Mouse (Mus musculus) gastrocnemius, adult 18-20 months (tissue): ENCODE results near the gene Ak1. TPM values are rescaled to one million over a fixed set of nuclear protein-coding genes. Genes with fewer than 3 reads are reported as not detected.

Experiments used
- DNase-seq: peaks from one replicate; pipeline ENCODE4 v3.0.0; 2021; ENCODE audit warnings: low spot score
- total RNA-seq, 2 experiments: library from RNA; stranded (reverse); gene quantifications; 2 replicates each; pipeline ENCODE4 v1.2.3; 2021

Ak1 gene
- total RNA-seq, 2 experiments from 2014 or later: 1,543 to 1,586 TPM

DNA sequence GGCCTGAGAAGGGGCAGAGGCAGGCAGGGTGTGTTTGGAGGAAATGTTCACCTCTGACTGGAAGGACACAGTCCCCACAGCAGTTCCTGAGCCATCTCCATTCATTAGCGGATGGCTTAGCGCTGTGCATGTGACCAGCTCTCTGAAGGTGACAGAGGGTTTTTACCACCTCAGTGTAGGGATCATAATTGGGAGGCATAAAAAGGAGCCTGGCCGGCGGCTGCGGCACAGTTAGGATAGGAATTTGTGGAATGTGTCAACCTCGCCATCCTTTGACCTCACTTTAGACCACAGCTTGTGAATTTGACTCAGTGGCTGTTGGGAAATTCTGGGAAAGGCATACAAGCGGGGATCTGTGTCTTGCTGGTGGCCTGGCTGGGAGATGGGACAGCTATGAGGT lies 32.2 kb downstream of the Ak1 start:
- DNase-seq: no peak

DNA sequence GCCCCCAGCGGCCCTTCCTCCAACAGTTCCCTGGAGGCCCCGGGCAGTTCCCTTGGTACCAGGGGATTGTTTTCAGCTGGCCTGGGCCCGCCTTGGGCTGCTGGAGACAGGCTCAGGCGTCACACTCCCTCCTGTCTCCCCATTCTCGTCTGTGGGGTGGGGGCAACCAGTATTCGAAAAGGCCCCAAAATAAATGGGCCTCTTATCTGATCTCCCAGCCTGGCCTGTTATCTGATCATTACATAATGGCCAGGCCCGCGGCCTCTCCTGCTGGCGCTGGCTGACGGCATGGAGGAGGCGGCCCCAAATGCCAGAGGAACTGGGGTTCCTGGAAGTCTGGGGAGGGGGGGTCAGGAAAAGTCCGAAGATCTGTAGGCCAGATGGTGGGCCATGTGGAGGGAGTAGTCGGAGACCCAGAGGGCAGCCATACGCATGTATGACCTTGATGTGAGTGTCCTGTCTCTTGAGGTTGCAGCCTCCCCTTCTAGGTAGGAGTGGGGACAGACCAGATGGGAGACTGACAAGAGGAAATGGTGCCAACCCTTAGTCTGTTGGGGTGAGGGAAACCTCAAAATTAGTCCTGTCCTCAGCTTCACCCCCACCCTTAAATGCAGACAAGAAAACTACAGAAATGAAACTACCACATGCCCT lies 33.3 kb downstream of the Ak1 start:
- DNase-seq: no peak

DNA sequence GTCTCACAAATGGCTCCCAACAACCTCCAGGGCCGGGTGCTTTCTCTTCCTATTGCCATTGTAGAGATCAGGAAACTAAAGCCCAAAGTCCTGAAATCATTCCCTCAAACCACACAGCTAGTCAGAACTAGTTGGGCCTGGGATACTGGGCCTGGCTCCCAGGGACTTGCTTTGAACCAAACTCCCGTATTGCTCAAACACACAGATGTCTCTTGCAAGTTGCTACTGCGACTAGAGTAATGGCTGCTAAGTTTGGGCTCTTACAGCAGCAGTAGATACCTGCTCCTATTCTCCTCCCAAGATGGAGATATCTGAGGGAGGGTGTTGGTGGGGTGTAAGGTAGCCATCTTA lies 33.8 kb downstream of the Ak1 start:
- DNase-seq: no peak

DNA sequence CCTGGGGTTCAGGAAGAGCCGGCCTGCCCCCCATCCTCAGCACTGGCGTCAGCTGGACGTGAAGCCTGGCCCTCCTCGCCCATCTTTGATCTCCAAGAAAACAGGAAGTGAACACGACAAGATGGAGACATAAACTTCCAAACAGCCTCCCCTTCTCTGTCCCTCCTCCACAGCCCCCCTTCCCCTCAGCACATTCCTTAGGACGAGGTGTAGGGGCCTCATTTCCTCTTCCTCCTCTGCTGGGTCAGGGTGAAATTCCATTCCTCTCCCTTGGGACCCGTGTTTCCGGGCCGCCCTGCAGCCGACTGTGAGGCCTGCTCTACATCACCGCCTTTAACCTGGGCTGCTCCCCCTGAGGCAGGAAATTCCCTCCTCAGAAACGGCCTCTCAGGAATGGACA lies 34.3 kb downstream of the Ak1 start:
- DNase-seq: peak; percentile 63

DNA sequence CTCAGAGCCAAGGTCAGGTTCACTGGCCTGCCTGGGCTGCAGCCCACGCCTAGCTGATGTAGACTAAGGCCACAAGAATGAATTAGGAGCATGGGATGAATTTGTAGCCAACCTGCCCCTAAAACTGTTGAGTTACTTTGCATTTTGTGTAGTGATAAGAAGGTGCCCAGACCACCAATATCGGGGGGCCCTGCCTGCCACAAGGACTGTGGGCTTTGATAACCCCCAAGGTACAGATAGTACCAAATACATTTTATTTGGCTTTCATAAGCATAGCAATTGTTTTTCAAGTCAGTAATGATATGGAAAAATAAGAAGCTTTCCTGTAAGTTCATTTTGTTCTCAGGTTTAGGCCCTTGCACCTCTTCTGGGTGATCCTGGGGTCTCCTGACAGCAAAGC lies 37.3 kb downstream of the Ak1 start:
- DNase-seq: no peak

DNA sequence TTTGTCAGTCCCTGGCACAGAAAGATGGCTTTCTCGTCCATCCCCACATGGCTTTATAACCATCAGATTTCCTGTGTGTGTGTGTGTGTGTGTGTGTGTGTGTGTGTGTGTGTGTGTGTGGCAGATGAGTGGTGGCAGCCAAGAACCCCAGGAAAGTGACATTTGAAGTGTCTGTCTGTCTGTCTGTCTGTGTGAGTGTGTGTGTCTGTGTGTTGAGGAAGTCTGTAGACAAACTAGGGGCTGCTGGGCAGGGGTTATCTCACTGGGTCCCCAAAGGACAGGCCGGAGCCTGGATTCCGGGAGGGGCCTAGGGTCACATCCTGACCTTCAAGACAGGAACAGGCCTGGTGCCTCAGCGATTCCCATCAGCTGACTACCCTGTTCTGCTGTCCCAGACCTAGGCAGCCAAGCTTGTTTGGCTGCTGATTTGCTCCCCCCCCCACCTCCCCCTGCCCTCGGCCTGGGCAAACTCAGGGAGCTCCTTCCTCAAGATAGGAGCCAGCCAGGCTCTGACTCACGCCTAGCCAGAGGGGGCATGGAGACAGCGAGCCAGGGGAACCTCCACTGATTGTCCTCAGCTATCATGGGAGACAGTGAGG lies 40.0 kb downstream of the Ak1 start:
- no peak for DNase-seq

DNA sequence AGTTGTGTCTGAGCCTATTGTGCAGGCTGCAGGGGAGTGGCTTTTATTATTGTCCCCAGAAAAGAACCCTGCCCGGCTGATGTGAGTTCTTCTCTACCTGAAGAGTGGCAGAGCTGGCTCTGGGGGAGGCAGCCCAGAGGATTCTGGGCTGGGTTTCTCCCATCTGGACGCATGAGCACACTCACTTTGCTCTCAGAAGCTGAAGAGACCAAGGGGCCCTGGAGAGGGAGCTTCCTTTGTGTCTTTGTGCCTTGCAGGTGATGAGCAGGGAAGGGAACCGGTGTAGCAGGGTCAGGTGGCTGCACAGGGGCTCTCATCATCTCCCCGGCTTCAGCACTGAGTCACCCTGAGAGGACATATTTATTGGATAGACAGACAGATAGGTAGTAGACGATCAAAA lies 40.7 kb downstream of the Ak1 start:
- no peak for DNase-seq

DNA sequence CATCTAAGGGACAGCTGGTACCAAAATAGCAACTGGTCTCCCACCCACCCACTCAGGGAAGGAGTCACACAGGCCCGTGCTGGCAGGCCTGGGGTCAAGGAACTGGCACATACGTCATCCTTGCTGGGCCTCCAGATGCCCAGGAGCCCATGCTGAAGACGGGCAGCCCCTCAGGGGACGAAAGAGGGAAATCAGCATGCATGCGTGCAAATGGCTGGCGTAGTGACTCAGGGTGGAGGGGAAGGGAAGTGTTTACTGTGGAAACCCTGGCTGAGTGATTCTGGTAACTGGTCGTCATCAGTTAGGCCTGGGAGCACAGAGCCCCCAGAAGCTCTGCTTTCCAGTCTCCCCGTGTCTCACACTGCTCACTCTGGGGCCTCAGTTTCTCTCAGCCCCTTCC lies 43.8 kb downstream of the Ak1 start:
- DNase-seq: no peak

DNA sequence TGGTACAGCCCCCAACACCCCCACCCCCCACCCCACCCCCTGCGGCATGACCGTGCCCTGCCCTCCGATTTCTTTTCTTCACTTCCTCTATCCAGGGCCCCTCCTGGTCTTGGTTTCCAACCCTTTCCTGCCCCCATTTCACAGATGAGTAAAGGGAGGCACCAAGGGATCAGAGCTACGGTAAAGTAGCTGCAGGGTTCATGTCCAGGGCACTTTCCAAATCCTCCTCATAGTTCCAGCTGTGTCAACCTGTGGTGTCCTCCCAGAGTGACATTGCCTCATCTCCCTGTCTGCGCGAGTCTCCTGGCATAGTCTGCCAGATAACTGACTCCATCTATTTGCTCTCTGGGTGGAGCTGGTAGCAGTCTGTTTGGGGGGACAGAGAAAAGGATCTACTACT lies 44.3 kb downstream of the Ak1 start:
- no peak for DNase-seq

DNA sequence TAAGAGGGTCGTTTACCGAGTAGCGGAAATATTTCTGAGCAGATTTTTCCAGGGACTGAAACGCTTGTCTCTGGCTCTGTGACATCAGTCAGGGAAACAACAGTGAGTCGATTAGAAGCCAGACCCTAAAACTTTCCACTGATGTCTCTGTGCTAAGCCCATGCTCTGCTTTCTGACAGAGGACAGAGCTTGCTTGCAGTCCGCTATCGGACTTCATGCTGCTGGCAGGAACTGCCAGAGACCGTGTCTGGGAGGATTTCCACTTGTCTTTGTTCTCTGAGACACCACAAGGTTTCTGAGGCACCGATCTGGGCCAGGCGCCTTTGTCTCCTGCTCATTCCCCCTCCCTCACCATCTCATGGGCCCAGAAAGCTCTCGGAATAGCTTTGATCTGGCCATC lies 46.2 kb downstream of the Ak1 start:
- no peak for DNase-seq

DNA sequence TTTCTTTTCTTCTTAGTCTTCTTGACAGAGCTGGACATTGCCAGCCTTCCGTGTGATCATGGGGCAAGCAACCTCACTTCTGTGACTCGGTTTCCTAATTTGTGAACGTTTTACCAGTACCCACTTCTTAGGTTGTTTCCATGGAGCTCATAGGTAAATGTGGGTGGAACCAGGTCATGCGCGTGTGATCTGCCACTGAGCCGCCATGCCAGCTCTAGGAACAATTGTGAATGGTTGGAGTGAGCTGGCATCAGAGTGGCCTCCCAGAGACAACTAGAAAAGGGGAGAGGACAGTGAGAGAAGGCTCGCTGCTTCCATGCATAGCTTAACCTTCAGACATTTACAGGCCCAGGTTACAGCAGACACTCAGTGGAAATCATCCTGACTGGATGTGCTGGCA lies 46.6 kb downstream of the Ak1 start:
- DNase-seq: no peak

DNA sequence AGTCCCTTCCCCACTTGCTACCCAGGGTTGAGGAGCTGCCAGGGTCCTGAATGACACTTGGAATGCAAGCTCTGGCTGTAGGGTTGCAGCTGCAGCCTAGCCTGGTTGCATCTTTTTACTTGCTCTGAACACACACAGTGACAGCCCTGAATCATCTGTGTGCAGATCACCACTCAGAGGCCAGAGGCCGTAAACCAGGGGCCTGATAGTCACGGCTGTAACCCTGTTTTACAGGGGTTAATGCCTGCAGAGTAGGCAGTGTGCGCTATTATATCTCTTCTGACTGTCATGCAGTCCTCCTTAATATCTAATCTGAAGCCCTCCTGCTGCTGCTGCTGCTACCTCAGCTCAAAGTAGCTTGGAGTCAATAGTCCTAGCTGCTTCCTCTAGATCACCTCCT lies 48.3 kb downstream of the Ak1 start:
- DNase-seq: no peak

DNA sequence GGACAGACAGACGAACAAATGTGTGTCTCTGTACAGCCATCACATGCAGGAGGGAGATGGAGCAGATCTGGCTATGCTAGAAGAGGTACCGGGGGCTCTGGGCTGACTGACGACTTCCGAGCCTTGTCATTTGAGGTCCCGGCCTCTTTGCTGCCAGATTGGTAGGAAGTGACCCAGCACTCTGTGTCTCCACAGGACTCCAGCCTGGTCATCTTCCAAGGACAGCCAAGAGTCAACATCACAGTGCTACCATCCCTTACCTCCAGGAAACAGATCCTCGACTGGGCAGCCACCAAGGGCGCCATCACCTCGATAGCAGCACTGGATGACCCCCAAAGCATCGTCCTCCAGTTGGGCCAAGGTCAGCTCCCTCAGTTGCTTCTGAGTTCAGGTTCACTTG lies 49.6 kb downstream of the Ak1 start:
- DNase-seq: no peak

DNA sequence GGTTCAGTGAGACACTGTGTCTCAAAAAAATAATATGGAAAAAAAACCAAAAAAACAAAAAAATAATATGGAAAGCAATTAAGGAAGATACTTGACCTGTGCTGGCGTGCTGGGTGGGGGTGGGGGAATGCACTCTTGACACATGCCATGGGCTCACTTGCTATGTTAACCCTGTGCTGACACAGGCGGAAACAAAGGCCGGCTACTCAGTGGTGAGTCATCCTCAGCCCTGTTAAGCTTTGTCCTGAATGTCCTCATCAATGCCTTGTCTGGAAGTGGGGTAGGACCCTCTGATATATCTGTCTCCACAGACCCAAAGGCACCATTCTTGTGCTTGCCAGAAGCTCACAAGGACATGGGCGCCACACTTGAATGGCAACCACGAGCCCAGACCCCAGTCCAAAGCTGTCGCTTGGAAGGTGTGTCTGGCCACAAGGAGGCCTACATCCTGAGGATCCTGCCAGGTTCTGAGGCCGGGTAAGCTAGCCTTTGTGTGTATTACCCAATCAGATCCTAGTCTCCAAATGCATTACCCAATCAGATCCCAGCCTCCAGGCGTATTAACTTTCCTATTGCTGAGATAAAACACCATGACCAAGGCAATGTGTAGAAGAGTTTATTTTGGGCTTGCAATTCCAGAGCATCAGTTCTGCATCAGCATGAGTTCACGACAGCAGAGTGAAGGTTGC lies 50.5 kb downstream of the Ak1 start:
- no peak for DNase-seq

DNA sequence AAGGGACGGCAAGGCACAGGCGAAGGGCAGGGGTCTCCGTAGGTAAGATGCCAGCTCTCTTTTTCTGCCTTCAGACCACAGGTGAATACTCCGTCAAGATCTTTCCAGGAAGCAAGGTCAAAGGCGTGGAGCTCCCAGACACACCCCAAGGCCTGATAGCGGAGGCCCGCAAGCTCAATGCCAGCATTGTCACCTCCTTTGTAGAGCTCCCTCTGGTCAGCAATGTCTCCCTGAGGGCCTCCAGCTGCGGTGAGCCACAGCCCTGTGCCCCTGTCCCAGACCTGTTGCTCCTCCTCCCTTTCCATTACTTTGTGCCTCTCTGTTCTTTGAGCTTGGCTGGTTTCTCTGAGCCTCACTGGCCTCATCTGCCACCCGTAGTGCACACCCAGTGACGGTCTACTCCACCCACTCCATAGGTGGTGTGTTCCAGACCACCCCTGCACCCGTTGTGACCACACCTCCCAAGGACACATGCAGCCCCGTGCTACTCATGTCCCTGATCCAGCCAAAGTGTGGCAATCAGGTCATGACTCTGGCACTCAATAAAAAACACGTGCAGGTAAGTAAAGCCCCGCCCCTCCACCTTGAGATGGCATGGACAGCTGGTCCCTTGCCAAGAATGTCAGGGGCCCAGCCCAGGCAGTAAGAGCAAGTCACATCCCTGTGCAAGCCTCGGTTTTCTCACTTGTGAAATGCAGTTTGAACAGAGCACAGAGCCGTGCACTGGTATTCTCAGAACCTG lies 51.8 kb downstream of the Ak1 start:
- no peak for DNase-seq

DNA sequence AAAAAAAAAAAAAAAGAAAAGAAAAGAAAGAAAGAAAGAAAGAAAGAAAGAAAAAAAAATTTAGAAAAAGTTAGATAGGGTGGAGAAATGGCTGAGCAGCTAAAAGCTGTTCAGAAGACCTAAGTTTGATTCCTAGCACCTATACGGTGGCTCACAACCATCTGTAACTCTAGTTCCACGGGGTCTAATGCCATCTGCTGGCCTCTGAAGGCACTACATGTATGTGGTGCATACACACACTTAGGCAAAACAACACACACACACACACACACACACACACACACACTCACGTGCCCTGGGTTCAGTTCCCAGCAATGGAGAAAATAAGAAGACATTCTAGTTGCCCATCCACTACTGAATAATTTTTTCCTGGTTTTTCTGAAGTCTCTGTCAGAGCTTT lies 55.3 kb downstream of the Ak1 start:
- DNase-seq: no peak

DNA sequence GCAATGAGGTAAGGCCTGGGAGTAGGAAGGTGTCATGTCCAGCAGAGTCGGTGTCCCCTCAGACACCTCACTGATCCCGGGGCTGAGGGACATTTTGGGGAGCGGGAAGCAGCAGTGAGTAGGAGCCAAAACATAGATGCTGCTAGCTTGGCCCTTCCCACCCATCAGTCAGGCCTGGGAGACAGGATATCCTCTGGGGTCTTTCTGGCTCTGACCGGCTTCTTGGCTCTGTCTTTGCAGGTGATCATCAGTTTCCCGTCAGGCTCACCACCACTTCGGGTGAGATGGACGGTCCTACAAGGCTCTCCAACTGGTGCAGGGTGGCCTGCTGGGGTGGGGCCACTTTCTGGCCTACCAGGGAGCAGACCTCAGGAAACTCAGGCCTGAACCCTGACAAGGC lies 56.1 kb downstream of the Ak1 start:
- DNase-seq: no peak

DNA sequence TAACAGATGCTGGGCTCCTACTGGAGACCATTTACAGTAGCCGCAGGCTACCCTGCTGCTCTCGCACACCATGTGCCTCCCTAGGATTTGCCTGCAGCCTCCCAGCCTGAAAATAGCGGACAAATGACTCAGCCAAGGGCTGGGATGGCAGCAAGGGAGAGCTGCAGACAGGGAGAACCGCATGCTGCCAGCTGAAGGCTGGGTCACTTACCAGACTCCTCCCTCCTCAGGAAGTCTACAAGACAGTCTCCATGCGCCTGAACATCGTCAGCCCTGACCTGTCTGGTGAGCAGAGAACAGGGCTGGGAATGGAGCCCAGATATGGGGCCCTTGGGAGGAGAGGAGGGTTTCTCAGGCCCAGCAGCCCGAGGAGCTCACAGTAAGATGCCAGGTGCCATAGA lies 58.5 kb downstream of the Ak1 start:
- DNase-seq: peak; percentile 34

DNA sequence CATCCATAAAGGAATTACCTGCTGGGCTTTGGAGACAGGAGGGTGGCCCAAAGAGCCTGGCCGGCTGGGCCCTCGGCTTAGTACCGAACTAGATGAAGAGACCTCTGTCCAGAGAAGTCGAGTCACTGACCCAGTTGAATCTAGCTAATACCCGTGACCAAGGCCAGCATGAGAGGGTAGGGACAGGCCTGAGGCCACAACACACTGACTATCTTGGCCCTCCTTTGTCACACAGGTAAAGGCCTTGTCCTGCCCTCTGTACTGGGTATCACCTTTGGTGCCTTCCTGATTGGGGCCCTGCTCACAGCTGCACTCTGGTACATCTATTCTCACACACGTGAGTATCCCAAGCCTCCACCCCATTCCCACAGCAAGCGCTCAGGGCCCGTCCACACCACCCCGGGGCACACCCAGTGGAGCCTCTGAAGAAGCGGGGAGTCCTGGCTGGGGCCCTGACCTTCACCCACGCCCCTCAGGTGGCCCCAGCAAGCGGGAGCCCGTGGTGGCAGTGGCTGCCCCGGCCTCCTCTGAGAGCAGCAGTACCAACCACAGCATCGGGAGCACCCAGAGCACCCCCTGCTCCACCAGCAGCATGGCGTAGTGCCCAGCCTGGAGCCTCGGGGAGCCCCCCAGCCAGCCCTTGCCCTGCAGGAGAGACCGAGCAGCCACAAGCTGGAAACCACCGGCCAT lies 59.5 kb downstream of the Ak1 start:
- DNase-seq: no peak

DNA sequence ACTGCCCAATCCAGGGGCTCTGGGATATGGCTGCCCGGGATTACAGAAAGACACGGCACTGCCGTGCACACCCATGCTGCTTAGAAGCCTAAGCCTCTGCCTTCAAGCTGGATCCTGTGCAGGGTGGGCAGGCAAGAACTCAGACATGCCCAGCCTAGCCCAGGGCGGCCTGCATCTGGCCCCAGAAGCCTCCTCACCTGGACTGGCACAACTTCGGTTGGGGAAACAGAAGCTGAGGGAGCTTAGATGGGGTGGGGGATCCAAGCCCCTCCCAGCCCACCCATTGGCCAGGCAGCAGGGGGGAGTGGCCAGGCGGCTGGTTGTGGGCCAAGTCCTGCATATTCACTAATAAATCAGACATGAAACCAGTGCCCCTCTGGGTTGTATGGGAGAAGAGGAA lies 60.2 kb downstream of the Ak1 start:
- DNase-seq: no peak

DNA sequence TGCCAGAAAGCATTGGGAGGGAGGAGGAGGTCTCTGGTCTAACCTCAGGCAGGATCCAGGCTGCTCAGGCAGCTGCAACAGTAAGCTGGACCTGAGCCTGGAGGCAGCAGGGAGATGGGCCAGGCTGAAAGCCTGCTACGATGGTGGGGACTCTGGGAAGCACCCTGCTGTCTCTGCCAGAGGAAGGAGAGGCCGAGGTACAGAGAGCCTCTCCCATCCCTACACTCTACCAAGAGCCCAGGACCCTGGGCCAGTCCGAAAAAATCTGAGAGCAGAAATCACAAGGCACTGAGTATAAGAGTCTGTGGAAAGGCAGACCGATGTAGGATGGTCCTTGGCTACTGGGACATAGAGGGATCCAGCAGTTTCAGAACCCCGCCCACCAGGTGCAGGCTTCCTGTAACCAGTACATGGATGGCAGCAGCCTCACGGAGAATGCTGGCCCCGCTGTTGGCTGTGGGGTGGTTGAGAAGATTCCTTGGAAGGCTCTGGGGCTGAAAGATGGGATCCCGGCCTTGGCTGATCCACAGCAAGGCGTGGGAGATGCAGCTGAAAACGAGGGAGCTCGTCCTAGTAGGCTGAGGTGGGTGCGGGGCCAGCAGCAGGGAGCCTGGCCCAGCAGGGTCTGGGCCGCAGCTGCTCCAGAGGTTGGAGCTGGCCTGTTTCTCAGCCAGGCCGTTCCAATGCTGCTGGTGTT lies 61.3 kb downstream of the Ak1 start:
- DNase-seq: no peak
